Mouse (Mus musculus): Measurements from ENCODE around the gene Mfsd10.

Gene Mfsd10

DNA sequence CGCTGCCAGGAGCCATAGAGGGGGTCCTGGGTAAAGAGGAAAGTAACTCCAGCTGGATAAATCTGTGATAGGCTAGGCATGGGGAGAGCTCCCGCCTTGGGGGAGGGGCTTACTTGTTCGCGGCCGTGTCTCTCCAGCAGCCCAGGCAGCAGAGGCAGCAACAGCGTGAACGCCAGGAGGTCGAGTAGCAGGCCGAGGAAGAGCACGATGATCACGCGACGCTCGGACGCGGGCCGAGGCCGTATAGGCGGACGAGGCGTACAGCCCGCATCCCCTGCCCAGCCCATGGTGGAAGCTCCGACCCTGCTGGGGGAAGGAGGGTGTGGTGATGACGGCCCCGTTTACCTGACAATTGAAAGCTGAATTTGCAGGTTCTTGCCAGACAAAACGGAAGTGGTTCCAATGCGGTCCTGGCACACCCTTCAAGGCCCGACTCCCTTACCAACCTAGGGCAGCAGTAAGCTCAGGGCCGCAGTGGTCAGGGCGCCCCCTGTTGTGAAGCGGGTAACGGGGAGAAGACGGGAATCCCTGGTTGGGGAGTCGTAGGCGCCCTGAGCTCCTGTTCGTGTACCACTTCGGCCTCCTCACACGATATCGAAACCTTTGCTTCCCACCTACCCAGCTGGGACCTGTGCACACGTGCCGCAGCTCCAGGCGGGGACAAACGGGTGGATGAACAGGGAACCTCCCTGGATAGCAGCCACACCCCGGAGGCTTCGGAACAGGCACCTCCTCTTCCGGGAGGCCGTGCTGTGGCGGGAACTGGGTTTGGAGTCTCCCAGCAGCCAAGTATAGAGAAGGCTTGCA, at the start of gene Mfsd10:
Gene Mfsd10 (minus strand): TSS at position 732 of the 807 bp plus-strand sequence.
- peak; percentile 78 for DNase-seq

DNA sequence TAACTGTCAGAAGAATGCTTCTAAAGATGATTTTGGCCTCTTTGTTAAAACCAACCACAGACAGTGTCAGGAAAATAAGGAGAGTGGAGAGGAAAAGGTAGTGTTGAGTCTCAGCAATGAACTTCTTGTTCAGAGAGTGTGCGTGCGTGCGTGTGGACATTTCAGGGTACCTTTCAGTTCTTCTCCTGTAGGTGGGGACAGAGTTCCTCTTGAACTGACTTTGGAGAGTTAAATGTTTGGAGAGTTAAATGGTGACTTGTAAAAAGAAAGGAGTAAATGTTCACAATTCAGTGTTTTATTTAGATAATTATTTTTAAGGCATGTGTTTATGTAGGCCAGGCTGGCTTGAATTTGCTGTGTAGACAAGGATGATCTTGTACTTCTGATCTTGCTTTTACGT, 33.3 kb upstream of the Mfsd10 start:
- DNase-seq = no peak

DNA sequence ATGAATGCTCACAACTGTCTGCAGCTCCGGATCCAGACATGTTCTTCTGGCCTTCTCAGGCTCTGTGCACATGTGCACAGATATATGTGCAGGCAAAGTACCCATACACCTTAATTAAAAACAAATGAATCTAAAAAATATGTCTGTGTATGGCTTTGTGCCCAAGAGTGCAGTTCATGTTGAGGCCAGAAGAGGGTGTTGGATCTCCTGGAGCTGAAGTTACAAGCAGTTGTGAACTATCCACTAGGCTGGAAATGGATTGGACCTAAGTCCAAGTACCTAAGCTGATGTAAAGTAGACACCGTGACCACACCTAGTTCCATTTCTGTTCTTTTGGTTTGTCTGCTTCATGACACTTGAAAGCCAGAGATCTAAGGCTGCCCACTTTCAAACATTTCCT, 32.5 kb upstream of the Mfsd10 start:
- DNase-seq = no peak

DNA sequence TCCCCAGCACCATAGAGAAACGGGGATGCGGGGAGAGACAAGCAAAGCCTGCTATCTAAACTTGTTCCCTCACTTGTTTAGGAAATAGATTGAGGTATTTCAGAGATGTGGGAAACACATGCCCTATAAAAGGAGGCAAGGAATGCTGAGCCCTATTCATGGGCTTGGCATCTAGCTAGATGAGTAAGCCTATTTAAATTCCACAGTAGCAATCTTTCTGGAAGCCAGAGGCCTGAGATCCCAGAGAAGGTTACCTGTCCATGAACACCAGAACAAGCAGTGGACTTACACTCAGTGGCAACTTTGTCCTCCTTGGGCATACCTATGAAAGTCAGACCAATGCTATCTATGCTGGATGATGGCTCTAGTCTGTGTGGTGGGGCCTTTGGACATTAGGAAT, 26.2 kb upstream of the Mfsd10 start:
- DNase-seq = peak; percentile 0

DNA sequence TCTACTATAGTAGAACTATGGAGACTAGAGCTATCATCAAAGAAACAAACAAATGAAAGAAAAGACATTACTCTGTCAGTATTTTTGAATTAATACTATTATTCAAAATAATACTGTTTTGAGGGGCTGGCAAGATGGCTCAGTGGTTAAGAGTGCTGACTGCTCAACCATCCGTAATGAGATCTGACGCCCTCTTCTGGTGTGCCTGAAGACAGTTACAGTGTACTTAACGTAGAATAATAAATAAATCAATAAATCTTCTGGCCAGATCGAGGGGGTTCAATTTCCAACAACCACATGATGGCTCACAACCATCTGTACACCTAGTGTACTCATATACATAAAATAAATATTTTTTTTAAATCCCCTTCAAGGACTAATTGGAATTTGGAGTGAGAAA, 24.9 kb upstream of the Mfsd10 start:
- no peak for DNase-seq

DNA sequence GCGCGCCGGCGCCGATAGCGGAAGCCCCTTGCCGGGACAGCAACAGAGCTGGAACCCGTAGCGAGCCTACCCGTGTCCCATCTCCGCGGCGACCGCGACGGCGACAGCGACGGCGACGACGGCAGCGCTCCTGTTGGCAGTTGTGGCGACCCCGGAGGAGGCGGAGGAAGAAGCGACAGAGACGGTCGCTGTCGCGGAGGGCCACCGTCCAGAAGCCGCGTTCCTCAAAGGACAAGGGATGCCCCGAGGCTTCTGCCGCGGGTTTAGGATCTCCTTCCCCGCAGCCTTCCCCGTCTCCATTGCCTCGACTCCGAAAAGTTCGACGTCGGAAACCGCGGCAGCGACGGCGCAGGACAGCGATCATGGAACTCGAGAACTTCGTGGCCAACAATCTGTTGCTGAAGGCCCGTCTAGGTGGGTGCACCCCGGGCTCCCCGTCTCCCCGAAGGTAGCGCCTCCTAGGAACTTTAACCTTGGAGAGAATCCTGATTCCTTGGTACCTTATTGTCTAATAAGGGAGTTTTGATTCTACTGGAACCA, 23.6 kb upstream of the Mfsd10 start:
- no peak for DNase-seq

DNA sequence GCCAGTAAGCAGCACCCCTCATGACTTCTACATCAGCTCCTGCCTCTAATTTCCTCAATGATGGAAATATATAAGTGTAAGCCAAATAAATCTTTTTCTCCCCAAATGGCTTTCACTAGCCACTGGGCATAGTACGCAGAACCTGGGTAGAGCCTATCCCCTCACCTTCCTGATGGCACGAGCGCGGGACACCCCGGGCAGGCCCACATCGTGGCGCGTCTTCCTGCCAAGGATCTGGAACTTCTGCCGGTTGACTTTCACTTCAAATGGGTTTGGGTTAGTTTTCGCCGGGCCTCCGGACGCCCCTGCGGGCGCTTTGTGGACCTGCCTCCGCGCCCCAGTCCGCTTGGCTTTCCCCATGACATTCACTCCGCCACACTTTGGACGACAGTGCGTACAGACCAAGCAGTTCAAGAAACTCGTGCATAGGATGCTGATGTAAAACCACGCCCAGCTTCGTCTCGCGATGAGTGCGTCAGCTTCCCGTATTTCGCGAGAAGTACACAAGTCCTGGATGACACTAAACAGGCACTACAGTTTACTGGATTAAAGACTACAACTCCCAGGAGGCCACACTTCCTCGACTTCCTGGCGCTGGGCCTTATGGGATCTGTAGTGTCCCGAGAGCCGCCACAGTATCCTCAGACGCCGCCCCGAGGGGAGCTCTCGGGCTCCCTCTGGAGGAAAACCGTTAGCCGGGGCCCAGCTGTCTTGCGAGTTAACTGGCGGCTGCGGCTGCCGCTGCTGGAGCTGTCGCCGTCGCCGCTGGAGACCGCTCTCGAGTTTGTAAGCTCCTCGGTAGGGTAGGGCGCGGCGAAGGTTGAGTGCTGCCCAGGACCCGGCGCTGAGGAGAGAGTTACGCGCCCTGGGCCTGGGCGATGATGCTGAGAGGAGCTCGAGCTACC, 22.9 kb upstream of the Mfsd10 start, which contains the start of the genes Nop14 and Grk4:
Gene Nop14 (minus strand): TSS at position 463 of the 905 bp plus-strand sequence.
Gene Grk4 (plus strand): TSS at position 694 of the 905 bp plus-strand sequence.
- DNase-seq = peak; percentile 99

DNA sequence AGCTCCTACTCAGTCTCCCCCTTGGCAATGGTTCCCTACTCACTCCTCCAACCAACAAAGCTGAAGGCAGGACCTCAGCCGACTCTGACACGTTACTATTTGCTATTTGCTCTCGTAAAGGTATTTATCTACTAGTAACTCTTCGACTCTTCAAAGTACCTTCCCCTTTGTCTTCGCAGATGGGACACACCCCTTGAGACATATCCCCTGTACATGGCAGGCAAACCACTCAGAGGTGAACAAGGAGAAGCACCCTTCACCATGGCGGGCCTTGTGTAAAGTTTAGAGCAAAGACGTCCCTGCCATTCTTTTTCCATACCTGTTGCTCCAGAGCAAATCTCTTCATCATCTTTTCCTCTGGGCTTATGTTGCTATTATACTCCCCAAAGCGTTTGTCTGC, 20.5 kb upstream of the Mfsd10 start:
- no peak for DNase-seq

DNA sequence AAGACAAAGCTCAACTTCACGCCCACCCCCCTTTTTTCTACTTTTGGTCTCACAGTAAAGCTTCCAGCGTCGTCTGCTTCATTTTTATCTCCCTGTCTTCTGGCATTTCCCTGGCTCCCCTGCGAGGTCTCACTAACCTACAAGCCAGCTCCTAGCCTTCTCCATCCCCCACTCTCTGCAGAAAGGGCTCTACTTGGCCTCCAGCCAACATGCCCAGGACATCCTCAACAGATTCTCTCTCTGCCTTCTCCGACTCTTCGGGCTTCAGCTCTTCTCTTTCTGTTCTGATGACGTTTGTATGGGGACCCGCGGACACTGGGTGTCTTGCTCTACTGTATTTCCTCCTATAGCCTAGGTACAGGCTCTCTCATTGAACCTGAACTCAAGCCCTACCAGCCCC, 17.9 kb upstream of the Mfsd10 start:
- DNase-seq = no peak

DNA sequence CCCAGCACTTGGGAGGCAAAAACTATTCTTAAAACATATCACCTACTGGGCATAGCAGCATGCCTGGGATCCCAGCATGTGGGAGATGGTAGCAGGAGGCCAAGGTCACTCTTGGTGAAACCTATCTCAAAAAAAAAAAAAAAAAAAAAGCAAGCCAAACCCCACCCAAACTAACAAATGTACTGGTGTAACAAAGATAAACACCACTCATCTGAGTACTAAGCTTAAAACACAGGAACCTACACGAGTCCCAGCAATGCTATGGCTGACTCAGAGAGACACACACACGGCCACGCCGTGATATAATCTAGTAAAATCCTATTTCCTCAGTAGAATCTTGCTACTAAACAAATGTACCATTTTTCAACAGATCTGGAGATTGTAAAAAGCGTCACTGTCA, 15.9 kb upstream of the Mfsd10 start:
- no peak for DNase-seq

DNA sequence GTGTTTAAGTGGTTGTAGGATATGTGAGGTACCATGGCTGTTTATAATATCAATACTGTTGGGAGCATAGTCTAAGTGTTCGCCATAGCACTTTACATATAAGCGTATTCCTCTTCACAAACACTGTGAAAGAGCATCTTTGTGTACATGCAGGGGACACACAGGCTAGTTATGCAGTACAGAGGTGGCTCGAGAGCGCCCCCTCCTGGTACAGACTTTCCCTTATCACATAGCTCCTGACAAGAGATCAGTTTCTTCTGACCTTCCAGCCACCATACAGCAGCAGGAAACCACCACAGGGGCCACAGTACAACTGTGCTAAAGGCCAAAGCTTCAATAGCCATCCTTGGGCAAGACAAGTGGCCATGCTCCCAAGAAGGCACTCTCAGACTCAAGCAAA, 10.6 kb upstream of the Mfsd10 start:
- DNase-seq = peak; percentile 71

DNA sequence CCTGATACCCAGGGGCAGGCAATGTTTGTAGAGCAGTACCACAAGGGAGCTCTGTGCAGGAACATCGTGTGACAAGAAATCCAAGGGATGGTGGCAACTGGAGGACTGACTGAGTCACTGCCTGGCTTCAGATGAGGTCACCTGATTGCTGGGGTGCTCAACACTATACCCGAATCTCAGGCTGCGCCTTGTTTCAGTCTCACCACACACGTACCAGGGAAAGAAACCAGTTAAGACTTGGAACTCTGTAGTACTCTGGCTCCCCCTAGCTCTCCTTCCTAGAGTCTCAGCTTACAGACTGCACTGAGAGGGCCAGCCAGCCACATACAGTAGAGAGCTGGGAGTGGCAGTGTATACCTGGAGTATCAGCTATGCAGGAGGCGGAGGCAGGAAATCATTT, 5.9 kb upstream of the Mfsd10 start:
- DNase-seq = peak; percentile 36

DNA sequence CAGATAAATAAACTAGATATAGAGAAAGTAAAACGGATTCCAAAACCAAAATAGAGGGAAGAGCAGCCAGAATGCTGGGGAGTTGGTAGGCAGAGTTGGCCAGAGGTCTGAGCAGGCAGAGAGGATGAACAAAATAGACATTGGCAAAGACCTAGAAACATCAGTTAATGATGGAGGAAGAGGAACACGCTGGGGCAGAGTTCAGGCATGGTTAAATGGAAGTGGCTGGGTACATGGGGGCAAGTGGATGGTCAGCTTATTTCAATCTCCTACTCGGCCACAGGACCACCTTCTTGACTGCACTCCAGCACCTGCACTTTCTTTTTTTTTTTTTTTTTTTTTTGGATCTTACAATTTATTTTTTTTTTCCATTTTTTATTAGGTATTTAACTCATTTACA, 5.0 kb upstream of the Mfsd10 start:
- DNase-seq = no peak

DNA sequence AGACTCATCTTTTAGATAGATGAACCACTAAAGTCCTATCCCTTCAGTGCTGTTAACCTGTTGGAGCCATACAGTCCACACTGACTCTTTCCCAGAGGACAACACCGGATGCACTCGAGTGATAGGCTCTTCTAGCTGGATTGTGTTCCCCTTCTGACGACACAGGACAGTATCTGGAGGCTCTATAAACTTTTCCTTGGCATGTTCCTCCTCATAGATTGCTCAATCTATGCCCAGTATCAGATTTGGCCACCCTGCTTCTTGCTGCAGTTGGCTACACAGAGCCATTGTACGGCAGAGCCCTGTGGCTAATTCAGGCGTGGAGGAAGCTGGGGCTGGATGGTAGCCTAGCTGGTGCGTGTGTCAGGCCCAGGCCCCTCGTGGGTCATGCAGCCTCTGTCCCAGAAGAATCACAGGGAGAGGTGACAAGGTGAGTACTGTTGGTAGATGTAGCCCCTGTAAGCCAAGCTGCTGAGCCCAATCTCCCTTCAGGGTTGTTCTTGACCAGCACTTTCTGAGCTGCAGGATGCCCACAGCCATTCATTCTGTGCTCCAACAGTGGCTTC, 662 bp upstream of the Mfsd10 start:
- no peak for DNase-seq

DNA sequence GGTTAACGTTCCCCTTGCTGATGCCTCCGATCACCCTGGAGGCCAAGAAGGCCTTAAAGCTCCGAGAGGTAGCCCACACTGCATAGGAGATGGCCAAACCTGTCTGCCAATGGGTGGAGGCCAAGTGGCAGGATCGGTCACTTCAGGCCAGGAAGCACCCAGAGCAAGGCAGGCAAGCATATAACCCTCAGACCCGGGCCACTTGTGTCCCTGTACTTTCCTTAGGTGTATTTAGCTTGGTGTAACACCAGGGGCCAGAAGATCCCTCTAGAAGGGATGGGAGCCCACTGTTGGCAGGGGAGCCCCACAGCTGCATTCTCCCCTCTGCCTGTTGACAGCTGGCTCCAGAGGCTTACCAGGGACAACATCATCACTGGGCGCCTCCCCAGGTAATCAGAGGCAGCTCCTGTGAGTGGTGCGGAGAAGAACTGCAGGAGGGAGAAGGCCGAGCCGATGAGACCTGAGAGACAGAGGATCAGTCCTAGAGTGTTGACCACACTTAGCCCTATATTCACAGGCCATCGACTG, 1.3 kb downstream of the Mfsd10 start:
- no peak for DNase-seq

DNA sequence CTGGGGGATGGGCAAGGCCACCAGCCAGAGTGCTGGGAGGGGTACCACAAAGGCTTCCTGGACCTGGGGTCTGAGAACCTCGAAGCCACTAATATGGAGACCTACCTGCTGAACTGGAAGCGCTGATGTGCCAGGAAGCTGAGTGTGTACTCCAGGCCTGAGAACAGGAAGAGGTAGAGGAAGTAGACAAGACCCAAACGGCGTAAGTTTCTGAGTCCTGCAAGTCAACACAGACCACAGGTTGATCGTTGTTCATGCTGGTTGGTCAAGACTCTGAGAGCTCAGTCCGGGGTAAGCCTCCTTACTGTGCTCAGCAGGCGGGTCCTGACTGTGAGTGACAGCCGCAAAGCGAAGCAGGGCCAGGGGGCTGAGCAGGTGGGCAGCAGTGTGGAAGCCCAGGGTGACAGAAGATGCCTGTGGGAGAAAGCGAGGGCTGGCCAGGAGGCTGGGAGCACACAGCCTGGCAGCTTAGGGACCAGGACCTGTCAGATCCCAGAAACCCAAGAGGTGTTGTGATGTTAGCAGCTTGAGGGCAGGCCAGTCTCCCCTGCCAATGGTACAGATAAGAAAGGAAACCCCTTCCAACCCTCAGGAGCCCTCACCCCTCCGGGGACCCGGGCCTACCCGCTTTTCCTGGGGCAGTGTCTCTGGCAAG, 2.1 kb downstream of the Mfsd10 start:
- DNase-seq = no peak

DNA sequence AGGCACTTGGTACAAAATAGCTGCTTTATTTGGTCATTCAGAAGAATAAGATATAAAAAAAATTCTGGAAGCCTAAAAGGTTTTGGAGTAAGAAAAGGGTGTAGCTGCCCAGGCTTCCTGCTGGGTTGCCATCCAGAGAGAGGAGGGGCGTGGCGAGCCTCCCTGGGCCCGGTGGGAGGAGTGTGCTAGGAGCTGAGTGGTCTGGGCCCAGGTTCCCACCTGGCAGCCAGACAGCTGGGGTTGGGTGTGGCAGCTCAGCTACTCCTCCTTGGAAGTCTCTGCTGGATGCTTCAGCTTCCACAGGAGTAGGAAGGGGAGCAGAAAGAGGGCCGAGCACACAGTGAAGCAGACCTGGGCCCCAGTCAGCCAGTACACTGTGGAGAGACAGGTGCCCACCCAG, 3.4 kb downstream of the Mfsd10 start:
- DNase-seq = no peak

DNA sequence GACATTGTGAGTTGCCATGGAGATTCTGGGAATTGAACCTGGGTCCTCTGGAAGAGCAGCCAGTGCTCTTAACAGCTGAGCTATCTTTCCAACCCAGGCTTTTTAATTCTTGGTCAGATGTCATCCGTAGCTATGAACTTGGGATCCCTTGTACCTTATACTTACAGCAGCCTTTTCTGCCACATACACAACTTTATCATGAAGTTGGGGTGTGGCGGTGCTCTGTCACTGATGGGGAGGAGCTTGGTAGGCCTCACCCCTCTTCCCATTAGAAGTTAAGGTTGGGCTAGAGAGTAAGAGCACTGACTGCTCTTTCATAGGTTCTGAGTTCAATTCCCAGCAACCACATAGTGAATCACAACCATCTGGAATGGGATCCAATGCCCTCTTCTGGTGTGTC, 4.0 kb downstream of the Mfsd10 start:
- DNase-seq = no peak

DNA sequence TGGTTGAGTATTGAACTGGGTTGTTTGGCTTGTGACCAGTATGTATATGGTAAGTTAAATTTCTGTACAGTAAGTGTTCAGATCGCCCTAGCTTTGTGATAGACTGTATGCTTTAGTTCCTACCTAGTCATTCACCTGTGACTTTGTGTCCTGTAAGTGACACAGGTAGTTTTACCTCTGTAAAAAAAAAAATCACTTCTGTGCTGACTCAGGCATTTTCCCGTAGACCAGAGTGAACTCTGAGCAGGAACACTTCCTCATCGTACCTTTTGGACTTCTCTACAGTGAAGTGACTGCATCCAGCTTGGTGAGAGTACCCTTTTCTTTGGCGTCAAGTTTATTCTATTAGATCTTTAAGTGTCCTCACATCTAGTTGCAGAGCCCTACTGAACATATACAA, 27.0 kb downstream of the Mfsd10 start:
- no peak for DNase-seq

DNA sequence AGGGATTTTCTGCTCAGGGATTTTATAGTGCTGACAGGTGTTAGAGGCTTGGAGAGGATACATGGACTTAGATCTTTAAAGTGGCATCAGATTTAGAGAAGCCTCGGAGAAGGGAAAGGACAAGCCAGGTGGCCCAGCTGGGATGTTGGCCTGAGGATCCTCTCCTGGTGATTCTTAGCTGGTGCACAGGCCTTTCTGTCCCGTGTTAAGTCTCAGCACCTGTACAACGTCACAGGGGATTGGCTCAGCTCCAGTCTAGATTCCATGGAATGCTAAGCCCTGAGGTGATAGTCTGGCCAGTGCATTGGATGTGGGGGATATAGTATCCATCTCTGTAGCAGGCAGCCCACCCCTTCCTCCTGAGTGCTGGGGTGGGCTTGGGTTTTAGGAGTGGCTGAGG, 28.8 kb downstream of the Mfsd10 start:
- no peak for DNase-seq

DNA sequence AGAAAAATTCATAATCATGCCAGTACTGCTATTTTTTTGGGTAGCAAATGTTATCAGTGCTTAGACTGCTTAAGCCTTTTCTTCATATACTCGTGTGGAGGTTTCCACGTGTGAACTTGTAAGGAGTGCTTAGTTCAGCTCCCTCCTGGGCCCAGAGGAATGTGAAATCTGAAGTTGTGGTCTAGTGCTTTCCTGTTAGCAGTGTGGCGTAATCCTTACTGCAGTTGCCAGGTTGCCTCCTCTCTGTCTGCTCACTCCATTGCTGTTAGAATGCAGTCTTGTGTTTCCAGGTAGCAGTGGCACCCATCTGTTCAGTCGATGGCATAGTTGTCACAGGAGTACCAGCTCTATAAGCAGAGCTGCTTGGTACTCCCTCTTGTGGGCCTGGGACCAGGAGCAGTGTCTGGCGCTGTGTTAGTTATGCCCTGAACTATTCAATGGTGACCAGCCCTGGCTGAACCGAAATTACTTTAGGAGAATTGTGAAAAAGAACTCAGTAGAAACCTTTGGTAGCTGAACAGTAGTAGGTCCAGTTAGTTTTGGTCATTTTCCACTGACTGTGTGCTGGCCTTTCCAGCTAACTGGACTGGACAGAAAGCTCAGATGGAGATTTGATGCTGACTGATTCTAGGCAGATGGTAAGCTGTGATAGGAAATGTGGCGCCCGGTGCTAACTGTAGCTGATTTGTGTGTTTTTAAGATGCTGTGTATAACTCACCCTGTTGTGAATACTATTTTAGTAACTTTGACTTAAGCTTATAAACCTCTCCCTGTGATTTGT, 29.7 kb downstream of the Mfsd10 start:
- DNase-seq = no peak

DNA sequence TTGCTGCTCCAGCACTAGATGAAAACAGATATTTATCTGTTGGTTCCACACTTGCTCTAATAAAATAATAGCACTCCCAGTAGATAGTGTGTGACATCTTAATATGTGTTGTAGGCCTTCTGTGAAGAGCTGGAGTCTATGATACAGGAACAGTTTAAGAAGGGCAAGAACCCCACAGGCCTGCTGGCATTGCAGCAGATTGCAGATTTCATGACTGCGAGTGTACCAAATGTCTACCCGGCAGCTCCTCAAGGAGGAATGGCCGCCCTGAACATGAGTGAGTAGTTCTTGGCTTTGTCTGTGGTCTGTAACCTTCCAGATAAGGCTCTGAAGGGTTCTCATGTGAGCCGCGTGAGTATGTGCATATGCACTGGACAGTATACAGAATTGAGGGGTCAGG, 32.4 kb downstream of the Mfsd10 start:
- DNase-seq = no peak

Data from kidney, adult 18-20 months (tissue).